Mouse (Mus musculus) kidney, adult 2 months (tissue): ENCODE measurements around the gene Coch. TPM values are rescaled to one million over a fixed set of nuclear protein-coding genes. Genes with fewer than 3 reads are reported as not detected.
A peak's percentile ranks its signal among the peaks of the same experiment; 100 is the strongest.
"Not testable (repeated sequence)": the region's sequence is repeated elsewhere in the genome, so short reads cannot be mapped to it uniquely, and the experiment has no call there.

ENCODE experiments used
- DNase-seq: peaks from one replicate; pipeline ENCODE4 v3.0.0; 2021
- H3K27ac ChIP-seq: fragments of 200-500 bp; 2 replicates; pipeline ENCODE4 v1.5.1; 2012; ENCODE audit warnings: low read depth, low read length, control low read depth, inconsistent platforms; ENCODE audit not compliant: insufficient read depth
- H3K27me3 ChIP-seq: fragments of 200-500 bp; replicated peaks from 2 replicates; pipeline ENCODE4 v1.6.1; 2012; ENCODE audit warnings: mild to moderate bottlenecking, moderate library complexity, low read length, inconsistent platforms; ENCODE audit not compliant: control insufficient read depth, insufficient read depth
- H3K36me3 ChIP-seq: fragments of 200-500 bp; 2 replicates; pipeline ENCODE4 v1.6.1; 2012; ENCODE audit warnings: mild to moderate bottlenecking, moderate library complexity, low read length, inconsistent platforms; ENCODE audit not compliant: control insufficient read depth, insufficient read depth
- H3K4me1 ChIP-seq: fragments of 200-500 bp; 2 replicates; pipeline ENCODE4 v1.6.1; 2011; ENCODE audit warnings: low read length; ENCODE audit not compliant: control insufficient read depth, insufficient read depth
- H3K4me3 ChIP-seq: fragments of 200-500 bp; 2 replicates; pipeline ENCODE4 v1.5.1; 2011; ENCODE audit warnings: mild to moderate bottlenecking, low read depth, low read length, control low read depth; ENCODE audit not compliant: insufficient read depth
- CTCF ChIP-seq: fragments of 200-500 bp; conservative IDR thresholded peaks from 2 replicates; pipeline ENCODE4 v1.5.1; 2011; ENCODE audit warnings: low read depth, mild to moderate bottlenecking, control low read depth, low read length, moderate library complexity, mixed read lengths; ENCODE audit not compliant: insufficient read depth, insufficient read length
- POLR2A ChIP-seq: fragments of 200-500 bp; IDR thresholded peaks from one replicate; pipeline ENCODE4 v1.6.1; 2011; ENCODE audit warnings: low read depth, low read length, control low read depth
- WGBS: fragments of 180-500 bp; shearing (Covaris S2); methylation state at CpG from one replicate; pipeline ENCODE4 v1.1.7; 2018; 5-methylcytosine and 5-hydroxymethylcytosine counted together
- polyA plus RNA-seq: library from polyadenylated mRNA; depleted of rRNA; stranded (reverse); fragments of >200 nt; gene quantifications from 2 replicates; pipeline ENCODE4 v1.2.3, GENCODE M21; 2012; rRNA removed

The Coch gene
- polyA plus RNA-seq, result 2.9 and 3.2 TPM in 2 replicates

DNA sequence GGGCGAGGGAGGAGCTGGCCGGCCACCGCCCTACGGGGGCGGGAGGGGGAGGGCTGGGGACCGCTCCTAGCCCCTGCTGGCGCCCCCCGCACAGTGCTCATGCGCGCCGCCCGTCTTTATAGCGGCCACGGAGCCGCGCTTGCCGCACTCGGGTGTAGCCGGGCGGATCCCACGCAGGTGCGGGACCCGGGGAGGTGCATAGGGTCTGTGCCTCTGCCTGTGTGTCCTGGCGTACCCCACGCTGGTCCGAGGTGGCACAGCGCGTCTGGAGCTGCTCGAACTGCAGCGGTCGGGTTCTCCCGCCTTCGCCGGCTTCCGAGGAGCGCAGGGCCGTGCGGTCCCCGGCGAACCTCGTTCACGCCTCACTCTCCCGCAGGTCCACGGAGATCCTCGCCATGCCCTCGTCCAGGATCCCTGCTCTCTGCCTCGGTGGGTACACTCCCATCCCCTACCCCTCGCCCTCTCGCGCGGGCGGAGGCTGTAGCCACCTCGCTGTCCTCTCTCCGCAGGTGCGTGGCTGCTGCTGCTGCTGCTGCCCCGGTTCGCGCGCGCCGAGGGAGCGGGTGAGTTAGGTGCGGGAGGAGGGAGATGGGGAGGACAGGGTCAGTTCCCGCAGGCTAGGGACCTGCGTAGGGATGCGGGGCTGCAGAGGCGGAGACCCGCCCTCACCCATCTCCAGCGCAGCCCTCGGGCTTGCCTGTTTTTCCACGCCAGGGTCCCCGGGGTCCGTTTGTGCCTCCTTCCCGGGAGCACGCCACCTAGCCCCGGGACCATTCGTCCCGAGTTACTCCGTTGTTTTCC is at the start of gene Coch:
Gene Coch (plus strand): TSS at position 113 of the 801 bp plus-strand sequence.
- DNase-seq, result no peak
- peak within 1 kb of the TSS; percentile 54 for H3K4me3 ChIP-seq
- under 1% methylated on average over 78 of the region's 79 CpGs for WGBS
- H3K4me1 ChIP-seq, result no peaks in the 10 kb centered on the region
- no peaks in the 10 kb centered on the region for H3K36me3 ChIP-seq
- no peak within 1 kb of the TSS for H3K27ac ChIP-seq
- no peak for TF ChIP-seq POLR2A
- TF ChIP-seq CTCF, result no peak
- H3K27me3 ChIP-seq, result 0 out of 2 replicates have a peak, but pooled peaks cover 1% of the 10 kb centered on the region

- H3K27ac ChIP-seq, result no peak overlapping the region
- no peak for DNase-seq
- 68% methylated on average over 9 of the region's 9 CpGs for WGBS
- TF ChIP-seq CTCF (no peak), POLR2A (no peak)
- no peak overlapping the region for H3K4me3 ChIP-seq
- H3K27me3 ChIP-seq, result no peaks in the 10 kb centered on the region
- H3K36me3 ChIP-seq, result no peaks in the 10 kb centered on the region
- H3K4me1 ChIP-seq, result no peaks in the 10 kb centered on the region
Measured at GRCm38 (mm10) chr12:51543402-51543960, 49.7 kb upstream of the Coch start.

GRCm38 (mm10) chr12:51555041-51555440 is 38.1 kb upstream of the Coch start:
- Histone ChIP-seq H3K27me3 (no peaks in the 10 kb centered on the region), H3K4me3 (no peak overlapping the region), H3K27ac (no peak overlapping the region), H3K4me1 (no peaks in the 10 kb centered on the region), H3K36me3 (no peaks in the 10 kb centered on the region)
- no peak for TF ChIP-seq POLR2A
- 85% methylated on average over 1 of the region's 1 CpGs for WGBS
- DNase-seq, result no peak

DNA sequence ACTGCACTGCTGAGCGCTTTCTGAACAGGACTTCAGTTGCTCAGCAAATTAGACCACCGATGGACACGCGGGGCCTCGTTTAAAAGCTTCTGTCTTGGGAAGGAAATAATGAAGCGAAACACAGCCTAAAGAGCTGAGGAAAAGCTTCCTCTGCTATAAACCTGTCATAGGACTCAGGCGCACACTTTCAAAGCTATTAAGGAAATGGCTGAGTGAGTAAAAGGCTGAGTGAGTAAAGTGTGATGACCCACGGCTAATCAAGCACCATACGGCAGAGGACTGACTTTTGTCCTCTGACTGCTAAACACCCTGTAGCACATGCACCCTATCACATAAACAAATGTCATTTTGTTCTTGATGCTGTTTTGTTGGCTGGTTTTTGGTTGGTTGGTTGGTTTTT is 31.7 kb upstream of the Coch start:
- TF ChIP-seq POLR2A, result no peak
- no peak for TF ChIP-seq CTCF
- 8% methylated on average over 9 of the region's 9 CpGs for WGBS
- no peak overlapping the region for H3K27ac ChIP-seq
- H3K4me1 ChIP-seq, result no peaks in the 10 kb centered on the region
- H3K36me3 ChIP-seq, result no peaks in the 10 kb centered on the region
- no peaks in the 10 kb centered on the region for H3K27me3 ChIP-seq
- no peak overlapping the region for H3K4me3 ChIP-seq
- no peak for DNase-seq

DNA sequence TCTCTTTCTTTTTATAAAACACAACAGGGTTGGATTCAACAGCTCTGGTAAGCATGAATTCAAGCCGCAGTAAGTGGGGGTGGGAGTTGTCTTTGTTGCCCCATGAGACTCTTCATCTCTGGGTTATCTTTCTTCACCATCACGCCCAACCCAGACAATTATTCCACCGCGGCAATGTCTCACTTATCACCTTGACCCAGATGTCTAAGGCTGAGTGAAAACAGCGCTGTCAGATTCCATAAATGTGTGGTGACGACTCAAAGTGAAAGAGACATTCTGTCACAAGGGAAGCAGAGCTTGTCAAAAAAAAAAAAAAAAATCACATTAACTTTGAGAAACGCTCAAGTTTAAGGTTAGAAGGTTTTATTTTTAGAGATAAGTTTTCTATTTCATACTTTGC is 25.9 kb upstream of the Coch start:
- Histone ChIP-seq H3K36me3 (no peaks in the 10 kb centered on the region), H3K27me3 (no peaks in the 10 kb centered on the region), H3K27ac (no peak overlapping the region), H3K4me3 (no peak overlapping the region), H3K4me1 (no peaks in the 10 kb centered on the region)
- no peak for DNase-seq
- WGBS, result 89% methylated on average over 7 of the region's 7 CpGs
- no peak for TF ChIP-seq POLR2A
- no peak for TF ChIP-seq CTCF

DNA sequence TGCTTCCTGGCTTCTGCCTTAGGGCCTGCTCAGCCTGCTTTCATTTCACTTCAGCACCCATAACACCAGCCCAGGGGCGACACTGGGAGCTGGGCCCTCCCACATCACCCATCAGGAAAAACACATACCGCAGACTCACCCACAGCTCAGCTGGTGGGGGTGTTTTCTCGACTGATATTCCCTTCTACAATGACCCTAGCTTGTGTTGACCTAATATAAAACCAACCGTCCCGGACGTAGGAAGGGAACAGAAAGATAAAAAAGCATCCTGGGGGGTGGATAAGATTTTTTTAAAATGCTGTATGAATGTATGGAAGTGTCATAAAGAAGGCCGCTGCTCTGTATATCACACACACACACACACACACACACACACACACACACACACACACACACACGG is 23.7 kb upstream of the Coch start:
- H3K27me3 ChIP-seq, result no peaks in the 10 kb centered on the region
- no peaks in the 10 kb centered on the region for H3K36me3 ChIP-seq
- H3K4me3 ChIP-seq, result no peak overlapping the region
- no peak overlapping the region for H3K27ac ChIP-seq
- DNase-seq, result no peak
- 83% methylated on average over 8 of the region's 8 CpGs for WGBS
- H3K4me1 ChIP-seq, result no peaks in the 10 kb centered on the region
- TF ChIP-seq CTCF (no peak), POLR2A (no peak)

DNA sequence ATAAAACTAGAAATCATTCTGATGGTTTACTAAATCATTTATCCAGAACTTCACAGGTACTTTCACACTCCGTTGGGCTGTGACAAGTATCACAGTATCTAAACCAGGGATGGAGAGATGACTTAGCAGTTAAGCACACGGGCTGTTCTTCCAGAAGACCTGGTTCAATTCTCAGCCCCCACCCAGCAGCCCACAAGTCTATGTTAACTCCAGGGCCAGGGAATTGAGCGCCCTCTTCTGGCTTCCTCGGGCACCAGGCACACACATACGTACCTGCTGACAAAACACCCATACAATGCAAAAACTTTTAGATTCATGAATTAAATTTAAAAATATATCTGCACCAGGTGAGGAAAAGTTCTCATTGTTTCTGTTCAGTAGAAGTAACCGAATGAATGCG is 23.2 kb upstream of the Coch start:
- WGBS, result 65% methylated on average over 7 of the region's 7 CpGs
- no peaks in the 10 kb centered on the region for H3K27me3 ChIP-seq
- no peak overlapping the region for H3K4me3 ChIP-seq
- no peak for DNase-seq
- no peaks in the 10 kb centered on the region for H3K36me3 ChIP-seq
- TF ChIP-seq CTCF (no peak), POLR2A (no peak)
- H3K4me1 ChIP-seq, result no peaks in the 10 kb centered on the region
- H3K27ac ChIP-seq, result no peak overlapping the region

DNA sequence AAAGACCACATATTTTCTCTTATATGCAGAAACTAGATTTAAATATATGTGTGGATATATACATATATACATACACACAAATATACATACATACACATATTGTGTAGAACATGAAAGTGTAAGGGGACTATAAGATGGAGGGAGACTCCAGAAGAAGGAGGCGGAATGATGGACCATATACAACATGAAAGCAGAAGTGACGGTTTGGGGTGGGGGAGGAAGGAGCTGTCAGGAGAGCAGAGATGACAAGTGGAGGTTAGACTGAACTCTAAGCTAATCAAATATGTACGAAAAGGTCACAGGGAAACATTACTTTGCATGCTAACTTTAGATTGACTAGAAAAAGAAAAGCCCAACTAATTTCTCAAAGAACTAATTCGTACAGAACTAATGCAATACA is 20.5 kb upstream of the Coch start:
- Histone ChIP-seq H3K4me3 (no peak overlapping the region), H3K36me3 (no peaks in the 10 kb centered on the region), H3K4me1 (no peaks in the 10 kb centered on the region), H3K27me3 (no peaks in the 10 kb centered on the region), H3K27ac (no peak overlapping the region)
- TF ChIP-seq POLR2A (no peak), CTCF (no peak)
- WGBS, result 85% methylated on average over 4 of the region's 4 CpGs
- no peak for DNase-seq

- DNase-seq, H3K4me3 ChIP-seq, H3K27ac ChIP-seq, H3K4me1 ChIP-seq, H3K36me3 ChIP-seq, H3K27me3 ChIP-seq: not testable (repeated sequence)
- 80% methylated on average over 2 of the region's 2 CpGs for WGBS
Measured at GRCm38 (mm10) chr12:51577816-51578215, 15.3 kb upstream of the Coch start.
